Mouse (Mus musculus) midbrain, postnatal 0 days (tissue): Measurements from ENCODE around the gene Golph3l. TPM values are rescaled to one million over a fixed set of nuclear protein-coding genes. Genes with fewer than 3 reads are reported as not detected.
A peak's percentile ranks its signal among the peaks of the same experiment; 100 is the strongest.

Experiments used
- ATAC-seq: fragments of 200-750 bp; cut with Nextera tagmentation; 2 replicates; pipeline ENCODE4 v1.8.0; 2017; ENCODE audit warnings: moderate number of reproducible peaks, mild to moderate bottlenecking, moderate TSS enrichment, moderate library complexity; ENCODE audit not compliant: low FRiP score
- DNase-seq: peaks from one replicate; pipeline ENCODE4 v3.0.0-alpha.2; 2015; ENCODE audit warnings: low spot score
- H3K27ac ChIP-seq: fragments of 300-500 bp; sonication (generic); 2 replicates; pipeline ENCODE4 v1.5.1; 2014; ENCODE audit warnings: low read depth, mild to moderate bottlenecking, low read length, mixed read lengths
- H3K27me3 ChIP-seq: fragments of 300-500 bp; sonication (generic); 2 replicates; pipeline ENCODE4 v1.6.1; 2014; ENCODE audit warnings: low read length, control low read depth, mixed read lengths; ENCODE audit not compliant: insufficient read depth
- H3K36me3 ChIP-seq: fragments of 300-500 bp; sonication (generic); 2 replicates; pipeline ENCODE4 v1.6.1; 2014; ENCODE audit warnings: low read length, control low read depth, mixed read lengths; ENCODE audit not compliant: insufficient read depth
- H3K4me1 ChIP-seq: fragments of 300-500 bp; sonication (generic); 2 replicates; pipeline ENCODE4 v1.6.1; 2014; ENCODE audit warnings: mild to moderate bottlenecking, control low read depth, antibody characterized with exemption, low read length, mixed read lengths; ENCODE audit not compliant: insufficient read depth
- H3K4me2 ChIP-seq: fragments of 300-500 bp; sonication (generic); 2 replicates; pipeline ENCODE4 v1.6.1; 2014; ENCODE audit warnings: low read depth, mild to moderate bottlenecking, low read length, mixed read lengths; ENCODE audit not compliant: poor library complexity, severe bottlenecking
- H3K4me3 ChIP-seq: fragments of 300-500 bp; sonication (generic); 2 replicates; pipeline ENCODE4 v1.5.1; 2014; ENCODE audit warnings: low read depth, mild to moderate bottlenecking, low read length, moderate library complexity
- H3K9ac ChIP-seq: fragments of 300-500 bp; sonication (generic); replicated peaks from 2 replicates; pipeline ENCODE4 v1.6.1; 2014; ENCODE audit warnings: mild to moderate bottlenecking, low read length, moderate library complexity, mixed read lengths; ENCODE audit not compliant: poor library complexity, severe bottlenecking
- H3K9me3 ChIP-seq: fragments of 300-500 bp; sonication (generic); 2 replicates; pipeline ENCODE4 v1.6.1; 2016; ENCODE audit warnings: low read length, control low read depth
- CTCF ChIP-seq: IDR thresholded peaks from 2 replicates; pipeline ENCODE4 v1.5.1; 2016; ENCODE audit warnings: antibody characterized with exemption, mild to moderate bottlenecking
- WGBS: fragments of 180-500 bp; shearing (Covaris S2); extraction: QIAGEN DNeasy Blood & Tissue Kit; methylation state at CpG from one replicate; pipeline ENCODE4 v1.1.7; 2014; 5-methylcytosine and 5-hydroxymethylcytosine counted together
- polyA plus RNA-seq: library from polyadenylated mRNA; unstranded; fragments of >200 nt; fragmentation: Nextera tagmentation; extraction: Ambion mirVana; gene quantifications from 2 replicates; pipeline ENCODE4 v1.2.1, GENCODE M21; 2015
- total RNA-seq: library from RNA; depleted of rRNA; stranded (reverse); fragments of >200 nt; gene quantifications from 2 replicates; pipeline ENCODE4 v1.2.3, GENCODE M21; 2014

The Golph3l gene
- total and polyA plus RNA-seq, 2 experiments from 2014 or later: 18.8 to 22.2 TPM

DNA sequence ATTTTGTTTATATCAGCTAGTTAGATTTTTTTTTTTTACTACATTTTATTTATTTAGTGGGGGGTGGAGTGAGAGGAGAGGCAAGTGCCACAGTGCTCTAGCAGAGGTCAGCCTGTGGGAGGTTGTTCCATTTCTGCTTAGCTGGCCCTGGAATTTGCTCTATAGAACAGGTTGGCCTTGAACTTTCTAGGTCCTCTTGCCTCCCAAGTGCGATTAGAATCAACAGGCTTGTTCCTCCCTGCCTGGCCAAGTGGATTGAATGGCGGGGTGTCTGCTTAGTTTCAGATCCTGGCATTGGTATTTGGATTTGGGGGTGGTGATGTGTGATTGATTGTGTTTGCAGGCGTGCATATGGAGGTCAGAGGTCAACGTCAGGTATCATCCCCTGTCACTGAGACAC is 47.3 kb downstream of the Golph3l start:
- Histone ChIP-seq H3K9ac (no peak overlapping the region), H3K4me1 (no peaks in the 10 kb centered on the region), H3K36me3 (peaks cover 46% of the 10 kb centered on the region; the same call in 1 of the 2 replicates), H3K9me3 (no peaks in the 10 kb centered on the region), H3K27me3 (no peaks in the 10 kb centered on the region), H3K4me3 (no peak overlapping the region), H3K27ac (no peak overlapping the region), H3K4me2 (no peak overlapping the region)
- ATAC-seq: no peak
- DNase-seq: no peak
- no peak for TF ChIP-seq CTCF
- 85% methylated on average over 4 of the region's 4 CpGs for WGBS

GRCm38 (mm10) chr3:95639694-95640093 is 51.0 kb downstream of the Golph3l start:
- Histone ChIP-seq H3K27ac (no peak overlapping the region), H3K4me3 (no peak overlapping the region), H3K36me3 (peaks cover 19% of the 10 kb centered on the region; the same call in 1 of the 2 replicates), H3K9me3 (no peaks in the 10 kb centered on the region), H3K4me2 (no peak overlapping the region), H3K27me3 (no peaks in the 10 kb centered on the region), H3K4me1 (no peaks in the 10 kb centered on the region), H3K9ac (no peak overlapping the region)
- ATAC-seq (no peak), DNase-seq (no peak)
- 100% methylated on average over 1 of the region's 1 CpGs for WGBS
- 0 out of 2 replicates have a peak, but pooled peaks have one; percentile 20 for TF ChIP-seq CTCF

DNA sequence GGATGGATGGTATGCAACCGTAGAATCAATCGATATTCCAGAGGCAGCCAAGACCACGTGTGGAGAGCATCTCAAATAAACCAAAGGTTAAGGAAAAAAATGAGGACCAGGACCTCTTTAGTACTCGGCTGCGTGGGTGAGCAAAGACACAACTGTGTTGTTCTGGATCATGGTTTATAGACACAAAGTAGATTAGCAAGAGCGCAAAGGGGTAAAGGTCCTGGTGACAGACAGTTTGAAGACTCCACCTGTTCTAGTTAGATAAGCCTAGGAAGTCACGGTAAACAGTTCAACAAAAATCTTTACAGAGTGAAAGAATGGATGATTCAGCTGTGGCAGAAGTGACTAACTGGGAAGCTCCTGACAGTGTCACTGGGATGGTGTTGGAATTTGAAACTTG is 54.4 kb downstream of the Golph3l start:
- no peak for TF ChIP-seq CTCF
- 91% methylated on average over 7 of the region's 7 CpGs for WGBS

DNA sequence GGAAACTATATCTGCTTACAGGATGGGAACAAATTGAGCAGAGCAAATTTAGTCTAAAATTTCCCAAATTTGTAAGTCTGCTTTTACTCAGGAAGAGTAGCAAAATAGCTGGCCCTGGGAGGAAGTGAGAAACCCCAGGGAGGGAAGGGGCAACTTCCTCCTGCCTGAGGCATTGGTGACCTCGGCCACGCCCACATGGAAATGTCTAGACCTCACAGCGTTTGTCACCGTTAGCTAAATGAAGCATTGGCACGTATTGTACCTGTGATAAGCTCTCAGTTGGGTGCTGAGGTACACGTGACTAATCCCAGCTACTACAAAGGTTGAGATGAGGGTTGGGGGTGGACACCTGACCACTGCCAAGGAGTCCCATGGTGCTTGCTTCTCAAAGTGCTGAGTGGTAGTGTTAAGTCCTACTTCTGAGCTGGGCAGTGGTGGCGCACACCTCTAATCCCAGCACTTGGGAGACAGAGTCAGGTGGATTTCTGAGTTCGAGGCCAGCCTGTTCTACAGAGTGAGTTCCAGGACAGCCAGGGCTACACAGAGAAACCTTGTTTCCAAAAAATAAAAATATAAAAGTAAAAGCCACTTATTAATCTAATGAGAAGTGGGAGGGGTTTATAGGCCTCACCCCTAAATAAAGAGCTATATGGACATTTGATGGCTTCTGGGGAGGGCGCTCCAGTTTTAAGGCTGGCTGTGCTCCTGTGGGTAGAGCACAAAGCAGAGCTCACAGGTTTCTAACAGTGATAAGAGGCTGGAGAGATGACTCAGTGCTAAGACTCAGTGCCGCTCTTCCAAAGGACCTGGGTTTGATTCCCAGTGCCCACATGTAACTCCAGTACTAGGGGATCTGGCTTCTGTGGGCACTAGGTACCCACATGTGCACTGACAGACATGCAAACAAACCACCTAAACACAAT is 56.8 kb downstream of the Golph3l start:
- H3K4me3 ChIP-seq: no peak overlapping the region
- no peaks in the 10 kb centered on the region for H3K9me3 ChIP-seq
- H3K4me2 ChIP-seq: no peak overlapping the region
- no peaks in the 10 kb centered on the region for H3K36me3 ChIP-seq
- TF ChIP-seq CTCF: no peak
- ATAC-seq (no peak), DNase-seq (no peak)
- H3K27me3 ChIP-seq: no peaks in the 10 kb centered on the region
- 72% methylated on average over 10 of the region's 10 CpGs for WGBS
- H3K9ac ChIP-seq: no peak overlapping the region
- H3K27ac ChIP-seq: no peak overlapping the region
- no peaks in the 10 kb centered on the region for H3K4me1 ChIP-seq

More for the DNA sequence above, 54.4 kb downstream of the Golph3l start:
- Histone ChIP-seq H3K4me1 (no peaks in the 10 kb centered on the region), H3K27me3 (no peaks in the 10 kb centered on the region), H3K4me3 (no peak overlapping the region), H3K9me3 (no peaks in the 10 kb centered on the region), H3K27ac (no peak overlapping the region), H3K36me3 (no peaks in the 10 kb centered on the region), H3K4me2 (no peak overlapping the region), H3K9ac (no peak overlapping the region)
- ATAC-seq (no peak), DNase-seq (no peak)

DNA sequence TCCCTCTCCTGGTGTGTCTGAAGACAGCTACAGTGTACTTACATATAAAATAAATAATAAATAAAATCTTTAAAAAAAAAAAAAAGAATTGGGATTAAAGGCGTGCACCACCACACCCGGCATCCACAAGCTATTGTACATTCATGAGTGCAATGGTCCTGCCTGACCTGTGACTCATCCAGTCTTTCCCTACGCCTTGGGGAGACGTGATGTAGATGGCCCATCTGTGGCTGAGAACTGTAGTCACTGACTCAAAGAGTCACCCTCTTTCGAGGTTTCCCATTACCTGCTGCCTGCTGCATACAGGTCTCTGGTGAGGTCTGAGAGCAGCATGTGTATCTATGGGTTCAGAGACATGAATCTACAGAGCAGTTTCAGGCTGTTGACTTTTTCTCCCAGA is 59.3 kb downstream of the Golph3l start:
- Histone ChIP-seq H3K9ac (no peak overlapping the region), H3K36me3 (no peaks in the 10 kb centered on the region), H3K4me3 (no peak overlapping the region), H3K27ac (no peak overlapping the region), H3K4me1 (no peaks in the 10 kb centered on the region), H3K9me3 (no peaks in the 10 kb centered on the region), H3K4me2 (no peak overlapping the region), H3K27me3 (no peaks in the 10 kb centered on the region)
- DNase-seq (no peak), ATAC-seq (no peak)
- WGBS: 92% methylated on average over 5 of the region's 5 CpGs
- no peak for TF ChIP-seq CTCF

DNA sequence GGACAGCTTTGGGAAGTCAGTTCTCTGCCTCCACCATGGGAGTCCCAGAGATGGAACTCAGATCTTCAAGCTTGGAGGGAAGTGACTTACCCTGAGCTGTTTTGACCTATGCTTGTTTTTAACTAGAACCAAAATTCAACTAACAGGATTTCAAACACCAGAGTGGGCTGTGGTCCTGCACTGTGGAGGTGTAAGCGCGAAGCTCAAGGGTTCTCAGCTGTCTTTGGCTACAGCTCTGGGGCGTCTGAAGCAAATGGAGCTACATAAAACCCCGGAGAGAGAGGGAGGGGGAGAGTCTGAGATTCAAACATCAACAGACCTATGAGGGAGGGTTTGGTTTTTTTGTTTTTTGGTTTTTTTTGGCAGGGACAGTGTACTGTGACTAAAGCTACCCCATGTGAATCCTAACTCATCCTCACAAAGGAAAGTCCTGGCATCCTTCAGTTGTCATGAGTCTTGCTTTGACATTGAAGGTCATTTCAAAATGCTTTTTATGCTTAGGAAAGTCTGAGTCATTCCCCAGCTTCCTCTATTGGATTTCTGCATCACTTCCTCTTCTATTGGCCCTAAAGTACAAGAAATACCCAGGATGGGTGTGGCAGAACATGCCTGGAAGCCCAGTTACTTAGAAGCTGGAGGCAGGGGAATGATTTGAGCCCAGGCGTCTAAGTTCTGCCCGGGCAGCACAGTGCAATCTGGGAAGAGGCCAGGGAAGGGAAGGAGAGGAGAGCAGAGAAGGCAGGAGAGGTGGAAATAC is 61.7 kb downstream of the Golph3l start:
- TF ChIP-seq CTCF: no peak
- H3K9me3 ChIP-seq: no peaks in the 10 kb centered on the region
- ATAC-seq: no peak
- no peak overlapping the region for H3K27ac ChIP-seq
- no peaks in the 10 kb centered on the region for H3K36me3 ChIP-seq
- peaks cover 5% of the 10 kb centered on the region; the same call in 1 of the 2 replicates for H3K4me1 ChIP-seq
- no peak overlapping the region for H3K4me2 ChIP-seq
- DNase-seq: peak; percentile 8
- 77% methylated on average over 6 of the region's 6 CpGs for WGBS
- H3K9ac ChIP-seq: no peak overlapping the region
- no peaks in the 10 kb centered on the region for H3K27me3 ChIP-seq
- no peak overlapping the region for H3K4me3 ChIP-seq
